Mouse (Mus musculus) Muller cell, postnatal 12 days (primary cell): ENCODE data around the gene Col26a1.
A peak's percentile ranks its signal among the peaks of the same experiment; 100 is the strongest.

Experiments used
- DNase-seq: peaks from one replicate; pipeline ENCODE4 v3.0.0-alpha.2; 2015; ENCODE audit errors: inconsistent ontology term

Col26a1 gene

DNA sequence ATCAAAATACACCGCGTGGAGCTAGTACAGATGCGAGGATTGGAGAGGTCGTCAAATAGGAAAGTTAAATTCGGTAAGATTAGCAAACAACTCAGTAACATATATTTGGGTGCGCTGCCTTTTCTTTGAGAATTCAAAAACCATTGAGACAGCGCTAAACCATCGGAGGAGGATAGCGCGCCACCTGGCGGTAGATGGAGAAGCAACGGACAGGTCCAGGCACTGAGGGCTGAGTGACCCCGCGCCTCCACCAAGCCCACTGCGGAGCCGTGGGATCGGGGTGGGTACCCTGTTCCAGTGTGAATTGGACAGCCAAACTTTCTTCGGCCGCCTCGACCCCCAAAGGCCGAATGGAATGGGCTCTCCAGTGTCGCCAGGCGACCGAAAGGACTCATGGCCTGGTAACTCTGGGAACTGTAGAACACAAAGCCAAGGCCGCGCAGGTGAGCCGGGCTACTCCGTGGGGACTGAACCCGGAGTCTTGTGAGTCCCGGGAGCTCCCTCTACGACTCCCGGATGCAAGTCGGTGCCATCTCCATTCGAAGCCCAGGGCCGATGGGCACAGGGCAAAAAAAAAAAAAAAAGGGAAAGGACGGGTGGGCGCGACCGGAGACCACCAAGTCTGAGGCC is 1.5 kb downstream of the Col26a1 start:
- DNase-seq = peak; percentile 62

DNA sequence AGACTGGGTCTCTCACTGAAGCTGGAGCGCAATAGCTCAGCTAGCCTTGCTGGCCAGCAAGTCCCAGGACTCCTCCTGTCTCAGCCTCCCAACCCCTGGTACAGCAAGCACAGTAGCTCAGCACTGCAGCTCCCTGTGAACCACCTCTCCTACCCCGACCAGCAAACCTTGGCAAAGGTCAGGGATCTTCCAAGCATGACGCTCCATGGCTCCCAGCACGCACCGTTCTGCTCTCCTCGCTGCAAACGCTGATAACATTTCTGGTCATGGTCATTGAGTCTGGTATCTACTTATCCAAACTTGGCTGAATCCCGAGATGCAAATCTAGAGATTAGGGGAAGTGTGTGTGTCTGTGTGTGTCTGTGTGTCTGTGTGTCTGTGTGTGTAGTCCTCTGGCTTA is 2.9 kb downstream of the Col26a1 start:
- DNase-seq = no peak

DNA sequence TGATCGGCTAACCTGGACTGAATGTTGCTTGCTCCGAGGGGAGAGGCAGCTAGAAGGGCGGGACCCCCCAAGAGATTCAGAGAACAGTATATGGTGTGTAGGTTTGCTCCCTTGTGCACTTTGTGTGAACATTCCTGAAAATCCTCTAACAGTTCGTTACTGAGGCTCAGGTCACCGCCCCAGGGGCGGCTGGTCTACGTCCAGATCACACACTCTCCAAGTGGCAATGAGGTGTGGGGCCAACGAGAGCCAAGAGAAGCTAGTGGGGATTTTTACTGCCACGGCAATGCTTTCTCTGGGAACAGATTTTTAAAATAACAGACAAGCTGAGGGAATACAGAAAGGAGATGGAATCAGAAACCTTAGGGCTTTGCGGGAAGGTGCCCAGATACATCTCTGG is 8.7 kb downstream of the Col26a1 start:
- no peak for DNase-seq

DNA sequence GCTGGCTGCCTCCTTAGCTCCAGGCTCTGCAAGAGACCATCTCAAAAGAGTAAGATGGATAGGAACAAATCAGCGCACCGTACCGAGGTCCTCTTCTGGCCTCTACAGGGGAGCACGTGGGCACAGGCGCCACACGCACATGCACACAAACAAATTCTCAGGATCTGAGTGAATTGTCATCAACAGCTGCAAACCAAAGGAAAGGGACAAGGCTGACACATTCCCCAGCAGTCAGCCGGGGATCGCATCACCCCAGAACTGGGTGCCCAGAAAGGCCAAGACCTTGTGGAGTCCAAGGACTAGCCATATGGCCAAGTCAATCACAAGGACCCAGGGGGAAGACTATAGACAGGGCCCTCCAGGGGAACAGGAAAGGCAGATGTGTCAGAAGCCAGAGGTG is 10.6 kb downstream of the Col26a1 start:
- no peak for DNase-seq

DNA sequence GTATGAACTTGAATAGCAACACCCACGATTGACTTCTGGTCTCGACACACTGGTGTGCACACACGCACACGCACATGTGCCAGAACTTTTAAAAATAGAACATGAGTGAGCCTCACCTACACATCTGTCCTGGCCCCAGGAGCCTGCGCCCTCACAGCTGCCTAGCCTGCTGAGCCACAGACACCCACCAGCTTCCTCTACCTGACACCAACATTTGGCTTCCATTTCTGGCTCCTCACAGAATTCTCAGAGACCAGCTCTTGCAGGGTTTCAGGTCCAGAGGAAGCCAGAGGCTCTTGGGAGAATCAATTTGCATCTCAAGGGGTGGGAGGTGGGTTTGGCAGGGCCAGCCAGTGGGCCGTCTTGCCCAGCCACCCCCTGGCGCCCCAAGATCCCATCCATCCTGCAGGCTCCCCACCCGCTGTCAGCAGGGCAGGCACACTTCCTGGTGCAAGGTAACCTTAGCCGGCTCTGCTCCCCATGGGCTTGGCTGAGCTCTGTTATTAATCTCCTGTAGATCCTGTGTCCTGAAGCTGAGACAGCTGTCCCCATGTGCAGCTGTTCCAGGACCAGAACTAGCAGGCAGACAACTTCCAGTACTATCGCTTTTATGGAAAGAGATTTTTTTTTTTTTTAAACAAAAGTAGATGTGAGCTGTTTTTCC is 13.4 kb downstream of the Col26a1 start:
- no peak for DNase-seq

DNA sequence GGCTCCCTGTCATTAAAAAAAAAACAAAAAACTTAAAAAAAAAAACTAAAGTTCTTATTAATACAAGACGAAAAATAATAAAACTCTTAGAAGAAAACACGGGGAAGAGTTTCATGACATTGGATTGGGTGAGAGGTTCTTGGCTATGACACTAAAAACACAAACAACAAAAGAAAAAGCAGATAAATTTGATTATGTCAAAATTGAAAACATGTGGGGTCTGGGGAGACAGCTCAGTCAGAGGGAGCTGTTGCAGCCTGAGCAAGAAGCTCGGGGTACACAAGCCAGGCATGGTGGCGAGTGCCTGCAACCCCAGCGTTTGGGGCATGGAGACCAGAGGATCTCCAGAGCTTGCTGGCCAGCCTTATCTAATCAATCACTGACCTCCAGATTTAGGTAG is 15.3 kb downstream of the Col26a1 start:
- no peak for DNase-seq

DNA sequence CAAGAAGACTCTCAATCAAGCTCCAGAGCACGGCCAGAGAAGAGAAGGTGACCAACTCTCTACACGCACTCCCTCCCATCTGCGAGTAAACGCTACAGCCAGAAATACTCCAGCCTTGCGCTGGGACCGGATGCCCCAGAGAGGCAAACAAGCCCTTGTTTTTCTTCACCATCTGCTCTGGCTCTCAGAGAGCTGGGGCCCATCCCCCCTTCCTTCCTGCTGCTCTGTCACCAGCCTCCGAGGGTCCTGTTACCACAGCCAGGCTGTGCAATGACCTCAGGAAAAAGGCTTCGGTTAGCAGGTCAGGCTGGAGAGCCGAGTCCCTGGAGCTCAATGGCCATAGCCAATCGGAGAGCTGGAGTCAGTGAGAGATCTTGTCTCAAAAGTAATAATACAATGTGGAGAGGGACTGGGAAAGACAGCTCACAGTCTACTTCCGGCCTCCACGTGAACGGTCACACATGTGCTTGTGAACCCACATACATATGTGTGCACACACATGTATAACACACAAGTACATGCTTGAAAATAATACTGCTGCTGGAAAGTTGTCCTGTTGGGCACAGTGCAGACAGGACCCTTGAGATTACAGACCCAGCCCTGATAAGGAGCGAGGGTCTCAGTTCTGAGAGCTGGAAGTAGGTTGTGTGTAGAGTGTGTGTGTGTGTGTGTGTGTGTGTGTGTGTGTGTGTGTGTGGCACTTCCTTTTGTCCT is 18.9 kb downstream of the Col26a1 start:
- DNase-seq = peak; percentile 16

DNA sequence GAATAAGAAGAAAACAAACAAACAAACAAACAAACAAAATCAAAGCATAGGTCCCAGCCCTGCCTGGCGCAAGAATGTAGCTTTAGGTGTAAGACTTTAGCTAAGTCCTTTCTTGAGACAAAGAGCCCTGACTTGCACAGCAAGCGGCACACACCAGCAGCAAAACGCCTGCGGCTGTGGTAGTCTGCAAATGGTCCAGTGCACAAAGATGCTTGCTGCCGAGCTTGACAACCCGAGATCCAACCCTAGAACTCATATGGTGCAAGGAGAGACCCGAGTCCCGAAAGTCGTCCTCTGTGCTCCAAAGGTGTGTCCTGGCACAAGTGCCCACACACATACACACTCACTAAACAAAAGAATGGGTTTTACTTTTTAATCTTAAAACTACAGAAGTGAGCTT is 19.7 kb downstream of the Col26a1 start:
- DNase-seq = no peak

DNA sequence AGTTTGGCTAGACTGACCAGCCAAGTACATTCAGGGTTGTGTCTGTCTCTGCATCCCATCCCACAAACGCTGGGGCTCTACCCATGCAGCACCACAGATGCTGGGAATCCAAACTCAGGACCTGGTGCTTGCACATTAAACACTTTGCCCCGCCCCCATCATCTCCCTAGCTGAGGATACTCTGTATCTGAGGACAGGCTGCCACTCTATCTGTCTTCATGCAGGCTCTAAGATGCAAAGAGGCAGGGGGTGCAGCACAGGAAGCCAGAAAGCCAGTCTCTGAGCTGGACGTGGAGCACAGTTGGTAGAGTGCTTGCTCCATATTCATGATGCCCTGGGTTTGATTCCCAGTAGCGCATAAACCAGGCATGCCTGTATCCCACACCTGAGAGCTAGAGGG is 20.2 kb downstream of the Col26a1 start:
- no peak for DNase-seq

DNA sequence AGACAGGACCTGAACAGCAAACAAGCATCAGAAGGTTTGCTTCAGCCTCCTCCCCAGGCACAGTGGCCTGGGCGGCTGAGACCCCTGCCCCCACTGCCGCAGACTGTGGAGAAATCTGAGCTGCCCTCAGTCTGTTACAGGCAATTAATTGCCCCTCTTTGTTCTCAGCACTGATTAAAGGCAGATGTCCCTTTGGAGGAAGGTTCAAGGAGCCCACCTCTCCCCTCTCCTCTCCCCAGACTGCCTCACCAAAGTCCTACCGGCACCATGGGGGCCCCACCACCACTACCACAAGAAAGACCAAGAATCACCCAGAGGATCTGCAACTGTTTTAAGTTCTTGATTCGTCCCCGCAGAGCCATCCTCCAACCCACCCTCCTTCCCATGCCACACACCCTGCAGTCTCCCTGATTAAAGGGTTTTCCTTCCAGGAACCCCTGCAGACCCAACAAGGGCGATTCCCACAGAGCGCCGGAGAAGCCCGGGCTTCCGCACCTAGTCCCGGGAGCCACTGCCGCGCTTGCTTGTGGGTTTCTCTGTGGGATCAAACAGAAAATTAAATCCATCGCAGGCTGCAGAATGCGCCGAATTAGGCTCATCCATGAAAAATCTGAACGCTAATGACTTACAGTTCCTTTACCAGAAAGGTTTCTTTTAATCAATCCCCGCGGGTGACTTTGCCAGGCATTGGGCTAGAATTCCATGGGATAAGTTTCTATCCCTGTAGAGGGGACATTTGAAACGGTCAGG is 21.6 kb downstream of the Col26a1 start:
- no peak for DNase-seq

DNA sequence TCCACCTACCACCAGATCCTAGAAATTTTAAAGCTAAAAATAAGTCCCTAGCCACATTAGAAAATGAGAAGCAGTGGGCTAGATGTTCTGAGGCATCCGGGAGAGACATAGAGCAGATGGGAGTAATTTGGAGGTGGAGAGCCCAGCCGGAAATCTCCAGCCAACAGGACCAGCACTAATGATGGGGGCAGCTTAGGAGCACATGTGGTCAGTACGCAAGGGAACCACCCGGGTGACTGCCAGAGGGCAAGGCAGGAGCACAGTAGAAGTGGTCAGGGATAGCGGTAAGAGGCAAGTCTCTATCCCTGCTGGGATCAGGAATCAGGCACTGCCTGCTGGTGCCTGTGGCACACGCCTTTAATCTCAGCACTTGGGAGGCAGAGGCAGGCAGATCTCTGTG is 32.3 kb downstream of the Col26a1 start:
- no peak for DNase-seq

DNA sequence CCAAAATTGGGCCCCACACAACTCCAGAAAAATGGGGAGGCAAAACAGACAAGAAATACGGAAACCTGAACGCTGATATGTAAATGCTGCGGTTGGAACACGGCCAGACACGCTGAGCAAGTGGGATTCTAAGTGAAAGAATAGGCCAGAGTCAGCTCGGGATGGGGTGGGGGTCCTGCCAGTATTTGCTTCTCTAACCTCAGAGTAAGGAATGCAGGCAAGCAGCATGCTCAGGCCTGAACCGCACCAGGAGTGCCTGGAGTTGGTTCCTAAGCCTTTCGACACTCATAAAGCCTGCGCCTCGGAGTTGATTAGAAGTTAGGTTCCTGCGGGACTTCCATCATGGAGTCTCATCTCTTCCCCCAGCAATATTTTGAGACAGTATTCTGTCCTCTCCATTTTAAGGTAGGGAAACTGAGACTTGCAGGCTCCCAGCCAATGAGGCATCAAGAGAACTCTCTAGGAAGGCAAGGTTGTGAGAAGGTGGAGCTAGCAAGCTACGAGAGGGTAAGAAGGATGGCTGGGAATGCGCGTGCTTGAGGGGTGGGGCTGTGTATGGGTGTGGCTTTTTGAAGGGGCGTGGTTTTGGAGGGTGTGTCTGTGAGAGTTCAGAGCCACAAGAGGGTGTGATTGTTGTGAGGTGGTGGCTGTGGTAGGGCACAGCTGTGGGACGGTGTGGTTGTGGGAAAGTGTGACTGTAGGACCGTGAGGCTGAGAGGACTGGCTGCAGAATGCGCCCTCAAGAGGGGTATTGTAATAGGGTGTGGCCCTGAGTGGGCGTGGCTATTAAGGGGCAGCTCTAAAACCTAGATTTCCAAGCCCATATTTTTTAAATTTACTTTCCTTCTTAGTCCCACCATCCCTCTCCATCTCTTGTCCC is 36.4 kb downstream of the Col26a1 start:
- no peak for DNase-seq

DNA sequence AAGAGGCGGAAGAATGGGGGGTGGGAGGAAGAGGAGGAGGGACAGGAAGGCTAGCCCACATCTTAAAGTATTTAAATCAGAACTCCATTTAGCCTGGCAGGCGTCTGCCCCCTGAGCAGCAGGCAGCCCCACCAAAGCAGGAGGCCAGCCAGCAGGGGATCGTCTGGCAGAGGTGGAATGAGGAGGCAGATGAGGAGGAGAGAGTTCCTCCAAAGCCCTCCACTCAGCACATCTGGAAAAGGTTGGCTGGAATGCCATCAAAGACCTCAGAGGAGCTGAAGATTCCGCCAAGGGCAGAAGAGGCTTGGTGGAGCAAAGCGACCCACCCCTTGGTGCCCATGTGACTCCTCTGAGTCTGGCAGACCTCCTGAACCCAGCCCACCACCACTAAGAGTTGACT is 39.1 kb downstream of the Col26a1 start:
- DNase-seq = no peak

DNA sequence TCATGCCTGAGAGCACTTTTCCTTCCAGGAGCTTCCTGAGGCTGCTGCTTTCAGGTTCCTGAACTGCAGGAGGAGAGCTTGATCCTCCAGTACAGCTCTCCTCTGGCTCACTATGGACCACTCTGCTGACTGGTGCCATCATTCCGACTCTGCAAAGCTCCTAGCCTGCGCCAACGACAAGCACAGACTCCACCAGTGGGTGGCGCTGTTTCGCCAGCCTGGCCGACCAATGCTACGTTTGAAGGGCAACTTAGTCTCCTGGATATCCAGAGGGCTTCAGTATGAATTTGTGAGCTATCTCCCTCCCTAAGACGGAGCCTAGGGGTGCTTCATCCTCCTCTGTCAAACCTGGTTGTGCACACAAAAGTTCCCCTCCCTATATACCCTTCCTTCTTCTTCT is 43.0 kb downstream of the Col26a1 start:
- no peak for DNase-seq

DNA sequence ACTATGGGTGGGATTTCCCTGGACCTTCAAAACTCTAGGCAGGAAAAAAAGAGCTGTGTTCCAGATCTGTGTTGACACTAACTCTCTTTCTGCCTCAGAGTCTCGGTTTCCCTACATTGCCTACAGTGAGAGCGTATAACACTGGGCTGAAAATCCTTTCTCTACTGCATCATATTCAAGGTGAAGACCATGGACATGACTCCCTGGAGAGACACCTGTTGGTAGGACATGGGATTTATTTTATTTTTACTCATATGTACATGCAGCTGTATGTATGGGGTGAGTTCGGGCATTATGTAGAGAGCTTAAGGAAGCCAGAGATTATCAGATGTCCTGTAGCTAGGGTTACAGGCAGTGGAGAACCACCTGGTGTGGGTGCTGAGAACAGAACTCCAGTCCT is 50.0 kb downstream of the Col26a1 start:
- DNase-seq = no peak

DNA sequence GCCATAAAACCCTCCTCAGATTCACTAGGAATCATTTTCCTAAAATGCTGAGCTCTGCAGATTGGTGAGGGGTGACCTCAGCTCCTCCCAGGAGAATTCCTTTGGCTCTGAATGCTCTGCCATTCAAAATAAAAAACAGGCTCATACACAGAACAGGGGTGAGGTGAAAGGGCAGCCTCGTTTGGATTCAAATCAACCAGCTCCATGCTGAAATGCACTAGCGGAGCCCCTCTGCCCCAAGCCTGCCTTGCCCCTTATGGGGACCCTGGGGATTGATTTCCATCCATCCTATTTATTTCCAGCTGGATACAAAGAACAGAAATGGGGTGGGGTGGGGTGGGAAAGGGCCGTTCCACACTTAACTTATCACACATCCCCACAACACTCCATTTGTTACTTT is 52.9 kb downstream of the Col26a1 start:
- no peak for DNase-seq

DNA sequence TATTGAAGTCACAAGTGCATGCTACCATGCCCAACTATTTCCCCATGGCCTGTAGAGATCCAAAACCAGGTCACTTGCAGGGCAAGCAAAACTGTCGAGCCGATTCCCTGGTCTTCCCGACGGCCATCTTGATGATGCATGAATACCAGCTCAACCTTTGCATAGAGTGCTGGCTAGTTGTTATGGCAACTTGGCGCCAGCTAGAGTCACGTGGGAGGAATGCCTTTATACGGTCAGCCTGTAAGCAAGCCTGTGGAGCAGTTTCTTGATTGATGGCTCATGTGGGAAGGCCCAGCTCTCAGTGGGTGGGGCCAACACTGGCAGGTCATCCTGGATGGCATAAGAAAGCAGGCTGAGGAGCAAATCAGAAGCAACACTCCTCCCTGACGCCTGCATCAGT is 61.0 kb downstream of the Col26a1 start:
- no peak for DNase-seq

DNA sequence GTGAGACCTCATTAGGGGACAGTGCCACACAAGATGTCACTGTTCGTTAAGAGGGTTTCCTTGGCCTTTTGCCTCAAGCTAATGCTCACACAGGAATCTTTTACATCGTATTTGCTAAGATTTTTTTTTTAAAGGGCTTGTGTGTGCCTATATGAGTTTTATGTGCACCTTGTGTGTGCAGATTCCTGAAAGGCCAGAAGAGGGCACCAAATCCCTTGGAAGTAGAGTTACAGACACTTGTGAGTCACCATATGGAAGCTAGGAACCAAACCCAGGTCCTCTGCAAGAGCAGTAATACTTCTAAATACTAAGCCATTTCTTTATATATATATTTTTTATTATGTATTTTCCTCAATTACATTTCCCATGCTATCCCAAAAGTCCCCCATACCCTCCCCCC is 62.1 kb downstream of the Col26a1 start:
- no peak for DNase-seq

DNA sequence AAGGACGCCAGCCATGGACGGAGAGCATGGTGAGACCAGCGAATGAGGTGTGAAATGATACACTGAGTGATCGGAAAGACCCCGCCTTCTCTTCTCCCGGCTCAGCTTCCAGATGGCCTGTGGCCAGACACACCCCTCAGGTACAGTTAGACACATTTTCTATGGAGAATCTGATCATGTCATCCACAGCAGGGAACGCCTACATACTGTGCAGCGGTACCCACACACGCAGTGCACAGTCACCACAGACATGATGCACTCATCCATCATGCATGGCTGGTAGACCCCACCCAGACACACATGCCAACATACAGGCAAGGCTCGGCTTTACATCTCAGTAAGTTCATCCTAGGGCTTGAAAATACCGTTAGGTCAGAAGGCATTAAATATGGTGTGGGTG is 63.3 kb downstream of the Col26a1 start:
- DNase-seq = no peak

DNA sequence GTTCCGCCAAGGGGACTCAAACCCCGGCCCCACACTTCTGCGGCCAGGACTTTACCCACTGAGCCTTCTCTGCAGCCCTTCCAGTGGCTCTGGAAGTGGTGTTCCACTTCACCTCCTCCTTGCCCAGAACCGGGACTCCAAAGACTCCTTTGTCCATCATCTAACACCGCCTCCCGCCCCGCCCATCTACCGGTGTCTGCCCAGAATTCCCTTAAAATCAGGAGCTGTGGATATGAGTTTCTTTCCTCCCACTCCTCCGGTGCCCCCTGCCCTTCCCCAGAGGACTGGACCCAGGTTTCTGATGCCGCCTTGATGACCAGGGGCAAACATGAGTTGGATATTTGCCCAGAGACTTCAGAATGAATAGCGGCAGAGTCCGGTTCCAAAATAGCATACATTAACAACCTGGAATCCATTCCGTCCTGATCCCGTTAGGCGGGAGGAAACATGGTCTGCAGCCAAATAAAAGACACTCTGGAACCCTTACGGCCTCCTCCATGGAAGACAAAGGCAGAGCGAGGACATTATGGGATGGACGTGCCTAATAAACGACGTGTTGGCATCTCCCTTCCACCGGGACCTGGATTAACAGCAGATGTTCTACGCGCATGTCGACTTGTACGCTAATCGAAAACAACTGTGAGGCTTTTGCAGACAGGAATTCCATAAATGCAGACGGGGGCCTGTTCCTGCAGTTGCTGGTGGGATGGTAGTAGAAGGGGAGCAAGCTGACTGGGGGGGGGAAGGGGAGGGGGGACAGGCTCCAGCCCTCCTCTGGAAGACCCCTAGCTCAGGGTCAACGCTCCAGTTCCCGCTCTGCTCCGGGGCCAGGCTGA is 72.3 kb downstream of the Col26a1 start:
- no peak for DNase-seq
